In the genomic region with DNA sequence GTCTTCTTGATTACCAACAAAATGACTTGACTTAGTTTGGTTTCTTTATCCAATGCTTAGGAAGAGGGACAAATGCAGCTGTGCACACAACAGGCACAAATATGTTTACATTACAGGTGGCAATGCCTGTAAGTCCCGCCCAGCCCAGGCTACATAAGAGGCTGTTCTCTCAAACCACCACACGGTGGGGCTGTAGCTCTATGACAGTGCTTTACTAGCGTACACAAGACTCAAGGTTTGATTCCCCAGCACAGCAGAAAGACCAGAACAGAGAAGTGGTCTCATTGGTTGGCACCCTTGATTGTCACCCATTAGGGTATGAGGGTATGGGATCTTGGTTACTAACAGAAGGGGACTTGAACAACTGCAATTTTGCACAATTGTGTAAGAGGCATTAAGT, we compare ENCODE assay signal across 9 mouse cellular contexts. TPM values are rescaled to one million over a fixed set of nuclear protein-coding genes. Genes with fewer than 3 reads are reported as not detected.
A peak's percentile ranks its signal among the peaks of the same experiment; 100 is the strongest.
DNase-seq lines count a peak whose midpoint lies in the region; ATAC-seq lines count a peak whose summit lies in the region.
"Had no signal": no experiment of that assay in that cellular context is flagged by ENCODE, and none has a peak within 500 bp of the region (broad histone marks: within the 10 kb centered on the region; RNA-seq: fewer than 3 reads in every experiment).

No protein-coding gene starts in this region.

- no peaks in the 10 kb centered on the region for H3K27me3 ChIP-seq in forebrain, embryonic 16.5 days (replicated peaks; ENCODE audit: control insufficient read depth, insufficient read depth, low read length)
- no peaks in the 10 kb centered on the region for H3K27me3 ChIP-seq in hindbrain, embryonic 16.5 days (replicated peaks; ENCODE audit: control insufficient read depth, insufficient read depth, low read length)
- H3K27me3 ChIP-seq in midbrain, embryonic 11.5 days (ENCODE audit: control insufficient read depth, insufficient read depth, low read length), result no peaks in the 10 kb centered on the region
- H3K27me3 ChIP-seq: limb, embryonic 15.5 days had no signal

- H3K27ac ChIP-seq in forebrain, embryonic 16.5 days (ENCODE audit: low read length), result no peak overlapping the region
- H3K27ac ChIP-seq in hindbrain, embryonic 16.5 days (ENCODE audit: low read depth, low read length), result no peak overlapping the region
- H3K27ac ChIP-seq in midbrain, embryonic 11.5 days (ENCODE audit: low read depth, low read length), result no peak overlapping the region
- H3K27ac ChIP-seq: limb, embryonic 15.5 days had no signal

- peak; percentile 45 for ATAC-seq in forebrain, embryonic 16.5 days
- peak; percentile 70 for ATAC-seq in hindbrain, embryonic 16.5 days
- peak; percentile 73 for ATAC-seq in midbrain, embryonic 11.5 days (ENCODE audit: low FRiP score)

- no peaks in the 10 kb centered on the region for H3K36me3 ChIP-seq in forebrain, embryonic 16.5 days (ENCODE audit: control insufficient read depth, insufficient read depth)
- no peaks in the 10 kb centered on the region for H3K36me3 ChIP-seq in hindbrain, embryonic 16.5 days (ENCODE audit: control insufficient read depth, insufficient read depth, low read length)
- H3K36me3 ChIP-seq in midbrain, embryonic 11.5 days (ENCODE audit: control insufficient read depth, insufficient read depth, low read length), result no peaks in the 10 kb centered on the region
- H3K36me3 ChIP-seq: limb, embryonic 15.5 days had no signal

- intact Hi-C loops in left cerebral cortex, postnatal 4 days (cut with DNase I), result no loop called here

- peak; percentile 45 for DNase-seq in layer of hippocampus, adult 11-12 months (ENCODE audit: low spot score)
- DNase-seq in layer of hippocampus, postnatal 14 days (ENCODE audit: low spot score in 2 of 2), result no peak
- DNase-seq in cerebellum, adult 11 months, result peak; percentile 57
- peak; percentile 50 for DNase-seq in left cerebral cortex, postnatal 4 days
- peak; percentile 90 for DNase-seq in midbrain, embryonic 11.5 days (ENCODE audit: low spot score, missing footprints)
- DNase-seq in spleen, adult 12 weeks (ENCODE audit: low spot score), result peak; percentile 70

- H3K9ac ChIP-seq in forebrain, embryonic 16.5 days (replicated peaks; ENCODE audit: low read depth, low read length), result no peak overlapping the region
- no peak overlapping the region for H3K9ac ChIP-seq in hindbrain, embryonic 16.5 days (ENCODE audit: low read depth, low read length)
- H3K9ac ChIP-seq in midbrain, embryonic 11.5 days (ENCODE audit: low read length), result no peak overlapping the region
- H3K9ac ChIP-seq: limb, embryonic 15.5 days had no signal

- no peak overlapping the region for H3K4me3 ChIP-seq in forebrain, embryonic 16.5 days (replicated peaks; ENCODE audit: low read length)
- H3K4me3 ChIP-seq in hindbrain, embryonic 16.5 days (ENCODE audit: low read length), result no peak overlapping the region
- no peak overlapping the region for H3K4me3 ChIP-seq in midbrain, embryonic 11.5 days (ENCODE audit: low read depth, low read length)
- H3K4me3 ChIP-seq: limb, embryonic 15.5 days had no signal

- WGBS in forebrain, embryonic 16.5 days, result 15% methylated on average over 3 of the region's 3 CpGs
- WGBS in hindbrain, embryonic 16.5 days, result 12% methylated on average over 3 of the region's 3 CpGs
- WGBS in midbrain, embryonic 11.5 days, result 15% methylated on average over 3 of the region's 3 CpGs

- H3K9me3 ChIP-seq in forebrain, embryonic 16.5 days (ENCODE audit: control insufficient read depth, low read length), result no peaks in the 10 kb centered on the region
- no peaks in the 10 kb centered on the region for H3K9me3 ChIP-seq in hindbrain, embryonic 16.5 days (ENCODE audit: control insufficient read depth, low read length)
- no peaks in the 10 kb centered on the region for H3K9me3 ChIP-seq in midbrain, embryonic 11.5 days (ENCODE audit: control insufficient read depth, low read length)
- H3K9me3 ChIP-seq: limb, embryonic 15.5 days had no signal

- peaks cover 3% of the 10 kb centered on the region; the same call in 1 of the 2 replicates for H3K4me1 ChIP-seq in forebrain, embryonic 16.5 days (replicated peaks; ENCODE audit: control insufficient read depth, insufficient read depth, low read length)
- no peaks in the 10 kb centered on the region for H3K4me1 ChIP-seq in hindbrain, embryonic 16.5 days (ENCODE audit: control insufficient read depth, insufficient read depth, low read depth, low read length)
- no peaks in the 10 kb centered on the region for H3K4me1 ChIP-seq in midbrain, embryonic 11.5 days (ENCODE audit: control insufficient read depth, insufficient read depth, low read length)
- H3K4me1 ChIP-seq: limb, embryonic 15.5 days had no signal

- H3K4me2 ChIP-seq in forebrain, embryonic 16.5 days (ENCODE audit: low read length), result no peak overlapping the region
- no peak overlapping the region for H3K4me2 ChIP-seq in hindbrain, embryonic 16.5 days (ENCODE audit: low read length)
- no peak overlapping the region for H3K4me2 ChIP-seq in midbrain, embryonic 11.5 days
- H3K4me2 ChIP-seq: limb, embryonic 15.5 days had no signal

RNA-seq across cellular contexts. Expression of a gene that starts 55.7 kb away (rescaled TPM):
- 1 to 10 TPM in 1 of 2 experiments, not detected in 1; 1.2 TPM for total RNA-seq in layer of hippocampus, postnatal 14 days (2021)
- polyA plus RNA-seq in forebrain, embryonic 16.5 days (2015; fragmentation: Nextera tagmentation; extraction: Ambion mirVana), result not detected in 2 replicates
- polyA plus RNA-seq in hindbrain, embryonic 16.5 days (2015; fragmentation: Nextera tagmentation; extraction: Ambion mirVana), result not detected in 2 replicates
- total RNA-seq in left cerebral cortex, postnatal 4 days (2021), result not detected
- polyA plus RNA-seq in midbrain, embryonic 11.5 days (2014; fragmentation: Nextera tagmentation; extraction: Ambion mirVana), result not detected in 2 replicates
- polyA plus RNA-seq: limb, embryonic 15.5 days had no signal

Comparison
In these comparisons a context has a peak if more than half of its experiments do, and no peak if none do; other contexts are left out.
1. DNase-seq: peak in layer of hippocampus, adult 11-12 months (single experiment), cerebellum, adult 11 months (single experiment), left cerebral cortex, postnatal 4 days (single experiment), midbrain, embryonic 11.5 days (single experiment) and spleen, adult 12 weeks (single experiment); none in layer of hippocampus, postnatal 14 days (0 of 2).
2. Peak in every context shown above with its lines, with median percentiles within 50 percentile points of each other: ATAC-seq.